Mouse (Mus musculus) CH12.LX (cell line): ENCODE results near the gene Casp9. TPM values are rescaled to one million over a fixed set of nuclear protein-coding genes. Genes with fewer than 3 reads are reported as not detected.

ENCODE experiments used
- DNase-seq: peaks from one replicate; pipeline ENCODE4 v3.0.0-alpha.2; 2013; ENCODE audit errors: extremely low read depth
- H3K27ac ChIP-seq: 2 replicates; pipeline ENCODE4 v1.5.1; 2012; ENCODE audit warnings: low read depth, mild to moderate bottlenecking, control low read depth, moderate library complexity; ENCODE audit not compliant: insufficient read depth
- H3K27me3 ChIP-seq: replicated peaks from 2 replicates; pipeline ENCODE3; 2012; ENCODE audit warnings: inconsistent platforms
- H3K36me3 ChIP-seq, 2 experiments: replicated peaks in 1 of 2; 2 replicates each; pipeline versions ENCODE3 to v1.6.1; 2012; ENCODE audit warnings: inconsistent platforms in 1 of 2, low read length in 1 of 2, mild to moderate bottlenecking in 1 of 2, mixed read lengths in 1 of 2, moderate library complexity in 1 of 2; ENCODE audit not compliant: control insufficient read depth in 1 of 2, insufficient read depth in 1 of 2
- H3K4me1 ChIP-seq, 2 experiments: 2 replicates each; pipeline ENCODE4 v1.6.1; 2012; ENCODE audit warnings: inconsistent platforms in 1 of 2, moderate library complexity in 1 of 2; ENCODE audit not compliant: insufficient read depth in 2 of 2, control insufficient read depth in 1 of 2
- H3K4me2 ChIP-seq: 2 replicates; pipeline ENCODE4 v1.6.1; 2012; ENCODE audit warnings: low read depth, mild to moderate bottlenecking, control low read depth; ENCODE audit not compliant: poor library complexity, insufficient read depth, severe bottlenecking
- H3K4me3 ChIP-seq, 3 experiments: fragments of 150-350 bp in 1 of 3; sonication (generic) in 1 of 3; replicated peaks in 1 of 3; 2 replicates each; pipeline versions ENCODE3 to v1.5.1; 2011 to 2012; ENCODE audit warnings: low read depth in 2 of 3, low read length in 2 of 3, mild to moderate bottlenecking in 2 of 3, moderate library complexity in 2 of 3, control low read depth in 1 of 3, improper control_type of control experiment in 1 of 3, inconsistent platforms in 1 of 3, mixed read lengths in 1 of 3; ENCODE audit not compliant: poor library complexity in 1 of 3
- H3K79me2 ChIP-seq: replicated peaks from 2 replicates; pipeline ENCODE4 v1.6.1; 2012; ENCODE audit warnings: mild to moderate bottlenecking, moderate library complexity; ENCODE audit not compliant: control insufficient read depth, poor library complexity, insufficient read depth, severe bottlenecking; ENCODE audit errors: extremely low read depth
- H3K9ac ChIP-seq: 2 replicates; pipeline ENCODE4 v1.6.1; 2012; ENCODE audit warnings: low read depth, mild to moderate bottlenecking, control low read depth, moderate library complexity; ENCODE audit not compliant: insufficient read depth
- H3K9me3 ChIP-seq: replicated peaks from 2 replicates; pipeline ENCODE3; 2012; ENCODE audit warnings: low read length, inconsistent platforms, mixed read lengths
- BHLHE40 ChIP-seq: IDR thresholded peaks from 2 replicates; pipeline ENCODE4 v1.6.1; 2011; ENCODE audit warnings: mild to moderate bottlenecking, low read depth, low read length, improper control_type of control experiment
- CHD1 ChIP-seq: IDR thresholded peaks from 2 replicates; pipeline ENCODE4 v1.6.1; 2012; ENCODE audit warnings: low read depth, low read length, improper control_type of control experiment, inconsistent platforms
- E2F4 ChIP-seq: IDR thresholded peaks from 2 replicates; pipeline ENCODE4 v1.6.1; 2011; ENCODE audit warnings: low read depth, low read length, improper control_type of control experiment; ENCODE audit not compliant: insufficient replicate concordance
- ELF1 ChIP-seq: IDR thresholded peaks from 2 replicates; pipeline ENCODE4 v1.6.1; 2014; ENCODE audit warnings: low read depth, mild to moderate bottlenecking, inconsistent platforms, low read length, improper control_type of control experiment
- ETS1 ChIP-seq: conservative IDR thresholded peaks from 2 replicates; pipeline ENCODE4 v1.6.1; 2012; ENCODE audit warnings: low read depth, mild to moderate bottlenecking, inconsistent platforms, low read length, improper control_type of control experiment, moderate library complexity
- JUN ChIP-seq: IDR thresholded peaks from 2 replicates; pipeline ENCODE4 v1.6.1; 2011; ENCODE audit warnings: low read depth, mild to moderate bottlenecking, low read length, improper control_type of control experiment, moderate library complexity; ENCODE audit not compliant: insufficient read depth
- JUND ChIP-seq: conservative IDR thresholded peaks from 2 replicates; pipeline ENCODE4 v1.6.1; 2011; ENCODE audit warnings: low read depth, low read length, improper control_type of control experiment
- MAFK ChIP-seq: IDR thresholded peaks from 2 replicates; pipeline ENCODE4 v1.6.1; 2011; ENCODE audit warnings: low read length, improper control_type of control experiment; ENCODE audit not compliant: insufficient replicate concordance
- MAZ ChIP-seq: IDR thresholded peaks from 2 replicates; pipeline ENCODE4 v1.6.1; 2012; ENCODE audit warnings: low read depth, mild to moderate bottlenecking, inconsistent platforms, low read length, improper control_type of control experiment, moderate library complexity
- MYC ChIP-seq: IDR thresholded peaks from 2 replicates; pipeline ENCODE4 v1.6.1; 2011; ENCODE audit warnings: low read depth, mild to moderate bottlenecking, improper control_type of control experiment, low read length
- PAX5 ChIP-seq: IDR thresholded peaks from 2 replicates; pipeline ENCODE4 v1.6.1; 2012; ENCODE audit warnings: low read length, inconsistent platforms, mixed read lengths
- POLR2A ChIP-seq: IDR thresholded peaks from 2 replicates; pipeline ENCODE4 v1.6.1; 2011; ENCODE audit warnings: low read depth, mild to moderate bottlenecking, improper control_type of control experiment, low read length
- RCOR1 ChIP-seq: conservative IDR thresholded peaks from 2 replicates; pipeline ENCODE4 v1.6.1; 2012; ENCODE audit warnings: low read depth, mild to moderate bottlenecking, inconsistent platforms, low read length, improper control_type of control experiment
- SIN3A ChIP-seq: IDR thresholded peaks from 2 replicates; pipeline ENCODE4 v1.6.1; 2012; ENCODE audit warnings: low read length, improper control_type of control experiment, inconsistent platforms
- SMC3 ChIP-seq: IDR thresholded peaks from 2 replicates; pipeline ENCODE4 v1.6.1; 2011; ENCODE audit warnings: low read depth, low read length, improper control_type of control experiment
- TBP ChIP-seq: conservative IDR thresholded peaks from 2 replicates; pipeline ENCODE4 v1.6.1; 2011; ENCODE audit warnings: low read depth, low read length, improper control_type of control experiment
- TCF12 ChIP-seq: IDR thresholded peaks from 2 replicates; pipeline ENCODE4 v1.6.1; 2014; ENCODE audit warnings: low read depth, mild to moderate bottlenecking, inconsistent platforms, low read length, improper control_type of control experiment
- USF1 ChIP-seq: IDR thresholded peaks from 2 replicates; pipeline ENCODE4 v1.6.1; 2014; ENCODE audit warnings: low read depth, mild to moderate bottlenecking, inconsistent platforms, low read length, improper control_type of control experiment
- ZKSCAN1 ChIP-seq: IDR thresholded peaks from 2 replicates; pipeline ENCODE4 v1.6.1; 2012; ENCODE audit warnings: low read depth, inconsistent platforms, low read length, improper control_type of control experiment, borderline replicate concordance
- ZMIZ1 ChIP-seq: IDR thresholded peaks from 2 replicates; pipeline ENCODE4 v1.6.1; 2012; ENCODE audit warnings: low read depth, mild to moderate bottlenecking, inconsistent platforms, low read length, improper control_type of control experiment
- dilution Hi-C: fragments of 300-500 bp; cut with MboI; formaldehyde crosslinking; loops from 2 replicates; pipeline ENCODE4 v1.14.3; 2020; ENCODE audit warnings: low sequenced_read_pairs; ENCODE audit not compliant: extremely low pct_unique_long_range_greater_than_20kb, extremely low pct_ligation_motif_present
- in situ Hi-C: fragments of 300-500 bp; cut with MboI; formaldehyde crosslinking; loops from 3 replicates; pipeline ENCODE4 v1.14.3; 2019; ENCODE audit warnings: low sequenced_read_pairs, low pct_ligation_motif_present, low pct_unique_long_range_greater_than_20kb, mixed read lengths
- polyA plus RNA-seq: library from polyadenylated mRNA; unstranded; fragments of >175 nt; gene quantifications from 2 replicates; pipeline ENCODE4 v1.2.1, GENCODE M21; 2012; ENCODE audit warnings: low read depth; ENCODE audit not compliant: insufficient read length
- total RNA-seq, 2 experiments: library from RNA; depleted of rRNA; stranded (reverse); fragments of 300-350 nt in 1 of 2; fragments of >200 nt in 1 of 2; gene quantifications; 2 replicates each; pipeline ENCODE4 v1.2.3; 2012 to 2014

Gene Casp9
- total and polyA plus RNA-seq, 3 experiments: 5.2 to 15.3 (median 14.5) TPM

DNA sequence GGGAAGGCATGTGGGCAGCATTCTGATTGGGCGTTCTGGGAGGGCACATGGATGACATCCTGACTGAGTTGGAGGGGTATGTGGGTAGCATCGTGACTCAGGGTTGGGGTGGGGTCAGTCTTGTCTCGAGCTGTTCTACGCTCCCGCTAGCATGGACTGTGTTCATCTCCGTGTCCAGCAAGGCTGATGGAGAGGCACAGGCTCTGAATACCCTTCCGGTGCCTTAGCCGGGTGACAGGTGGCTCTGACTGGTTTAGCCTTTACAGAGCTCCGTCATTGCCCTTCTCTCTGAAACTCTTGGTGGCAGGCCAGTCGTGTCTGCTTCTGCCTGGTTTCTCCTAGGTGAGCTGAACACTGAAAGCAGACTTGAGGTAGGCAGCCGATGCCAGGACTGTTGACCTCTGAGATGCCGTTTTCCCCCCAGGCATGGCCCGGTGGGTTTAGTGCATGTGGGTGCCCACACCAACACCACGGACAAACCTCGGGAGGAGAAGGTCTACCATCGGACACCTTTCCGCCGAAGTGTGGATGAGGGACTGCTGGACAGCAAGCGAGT, 38.0 kb upstream of the Casp9 start:
- no peak for DNase-seq
- Histone ChIP-seq H3K27me3 (no peaks in the 10 kb centered on the region), H3K9me3 (peaks cover 3% of the 10 kb centered on the region), H3K4me1 (no peaks in the 10 kb centered on the region), H3K79me2 (no peaks in the 10 kb centered on the region), H3K36me3 (peaks cover 0 to 5% of the 10 kb centered on the region in 2 experiments), H3K4me2 (no peak overlapping the region), H3K4me3 (no peak overlapping the region), H3K9ac (no peak overlapping the region), H3K27ac (no peak overlapping the region)
- TF ChIP-seq TCF12 (no peak), SIN3A (no peak), TBP (no peak), USF1 (no peak), SMC3 (no peak), JUN (no peak), POLR2A (no peak), MAFK (no peak), MYC (no peak), ETS1 (no peak), ELF1 (no peak), CHD1 (no peak), JUND (no peak), ZMIZ1 (no peak), MAZ (no peak), PAX5 (no peak), ZKSCAN1 (no peak), BHLHE40 (no peak)
- dilution Hi-C loops (no loop called here), in situ Hi-C loops (no loop called here)

- Histone ChIP-seq H3K79me2 (no peaks in the 10 kb centered on the region), H3K9me3 (peaks cover 3% of the 10 kb centered on the region)
- TF ChIP-seq POLR2A: no peak
- no peak for TF ChIP-seq RCOR1
- no peak for TF ChIP-seq E2F4
- TF ChIP-seq TCF12: no peak
- TF ChIP-seq CHD1: no peak
- TF ChIP-seq, all 38 proteins: peak for 0
- Histone ChIP-seq H3K4me2 (no peak overlapping the region), H3K9ac (no peak overlapping the region), H3K36me3 (peaks cover 2 to 18% of the 10 kb centered on the region in 2 experiments), H3K4me1 (peaks cover 0 to 14% of the 10 kb centered on the region in 2 experiments; a peak in 2 of 4 replicates), H3K27ac (no peak overlapping the region), H3K27me3 (no peaks in the 10 kb centered on the region), H3K4me3 (no peak overlapping the region)
- no peak for DNase-seq
- in situ Hi-C loops (no loop called here), dilution Hi-C loops (no loop called here)
These were observed 36.3 kb upstream of the Casp9 start for GRCm38 (mm10) chr4:141757124-141757523.
